Mouse (Mus musculus) hindbrain, embryonic 15.5 days (tissue): ENCODE data around the gene Best2. TPM values are rescaled to one million over a fixed set of nuclear protein-coding genes. Genes with fewer than 3 reads are reported as not detected.

Experiments used
- ATAC-seq: fragments of 200-750 bp; cut with Nextera tagmentation; 2 replicates; pipeline ENCODE4 v1.8.0; 2017; ENCODE audit warnings: low read depth, moderate number of reproducible peaks, moderate TSS enrichment; ENCODE audit not compliant: low FRiP score
- H3K27ac ChIP-seq: fragments of 300-500 bp; sonication (generic); replicated peaks from 2 replicates; pipeline ENCODE4 v1.5.1; 2015; ENCODE audit warnings: mild to moderate bottlenecking, inconsistent platforms
- H3K27me3 ChIP-seq: fragments of 300-500 bp; sonication (generic); 2 replicates; pipeline ENCODE4 v1.6.1; 2015; ENCODE audit warnings: control low read depth, inconsistent platforms
- H3K36me3 ChIP-seq: fragments of 300-500 bp; sonication (generic); 2 replicates; pipeline ENCODE4 v1.6.1; 2015; ENCODE audit warnings: control low read depth, inconsistent platforms
- H3K4me1 ChIP-seq: fragments of 300-500 bp; sonication (generic); replicated peaks from 2 replicates; pipeline ENCODE4 v1.6.1; 2015; ENCODE audit warnings: control low read depth, inconsistent platforms
- H3K4me2 ChIP-seq: fragments of 300-500 bp; sonication (generic); 2 replicates; pipeline ENCODE4 v1.6.1; 2015; ENCODE audit warnings: moderate library complexity, mild to moderate bottlenecking, inconsistent platforms
- H3K4me3 ChIP-seq: fragments of 300-500 bp; sonication (generic); 2 replicates; pipeline ENCODE4 v1.5.1; 2015; ENCODE audit warnings: mild to moderate bottlenecking, inconsistent platforms
- H3K9ac ChIP-seq: fragments of 300-500 bp; sonication (generic); 2 replicates; pipeline ENCODE4 v1.6.1; 2015; ENCODE audit warnings: inconsistent platforms
- H3K9me3 ChIP-seq: fragments of 300-500 bp; sonication (generic); 2 replicates; pipeline ENCODE4 v1.6.1; 2016; ENCODE audit warnings: control low read depth, inconsistent platforms
- WGBS: fragments of 180-500 bp; shearing (Covaris S2); methylation state at CpG from one replicate; pipeline ENCODE4 v1.1.7; 2015; 5-methylcytosine and 5-hydroxymethylcytosine counted together
- polyA plus RNA-seq: library from polyadenylated mRNA; unstranded; fragments of >200 nt; fragmentation: Nextera tagmentation; extraction: Ambion mirVana; gene quantifications from 2 replicates; pipeline ENCODE4 v1.2.1, GENCODE M21; 2015

Gene Best2
- polyA plus RNA-seq, 1 experiment from 2014 or later: not detected

GRCm38 (mm10) chr8:85016724-85017123 lies 2.4 kb upstream of the Best2 start:
- 73% methylated on average over 10 of the region's 10 CpGs for WGBS

GRCm38 (mm10) chr8:85013230-85013840 lies 996 bp downstream of the Best2 start:
- Histone ChIP-seq H3K27me3 (peaks cover 36% of the 10 kb centered on the region), H3K4me2 (peak overlapping the region; percentile 84), H3K36me3 (peaks cover 8% of the 10 kb centered on the region), H3K4me3 (peak overlapping the region; percentile 41), H3K4me1 (peaks cover 7% of the 10 kb centered on the region), H3K9me3 (no peaks in the 10 kb centered on the region), H3K27ac (no peak overlapping the region), H3K9ac (peak overlapping the region; percentile 56)
- ATAC-seq: peak; percentile 73; the same call in 1 of the 2 replicates
- 7% methylated on average over 26 of the region's 26 CpGs for WGBS

More at GRCm38 (mm10) chr8:85016724-85017123, 2.4 kb upstream of the Best2 start:
- H3K4me1 ChIP-seq: peaks cover 7% of the 10 kb centered on the region
- no peak overlapping the region for H3K9ac ChIP-seq
- no peak for ATAC-seq
- H3K36me3 ChIP-seq: peaks cover 20% of the 10 kb centered on the region
- H3K27me3 ChIP-seq: peaks cover 18% of the 10 kb centered on the region
- H3K4me3 ChIP-seq: no peak overlapping the region
- no peak overlapping the region for H3K4me2 ChIP-seq
- H3K27ac ChIP-seq: no peak overlapping the region
- no peaks in the 10 kb centered on the region for H3K9me3 ChIP-seq

GRCm38 (mm10) chr8:85011242-85011641 lies 3.1 kb downstream of the Best2 start:
- no peak for ATAC-seq
- H3K4me3 ChIP-seq: no peak overlapping the region
- no peaks in the 10 kb centered on the region for H3K36me3 ChIP-seq
- peaks cover 42% of the 10 kb centered on the region for H3K27me3 ChIP-seq
- no peaks in the 10 kb centered on the region for H3K9me3 ChIP-seq
- no peak overlapping the region for H3K9ac ChIP-seq
- H3K27ac ChIP-seq: no peak overlapping the region
- 14% methylated on average over 28 of the region's 28 CpGs for WGBS
- H3K4me1 ChIP-seq: peaks cover 7% of the 10 kb centered on the region
- no peak overlapping the region for H3K4me2 ChIP-seq

GRCm38 (mm10) chr8:85007686-85008085 lies 6.6 kb downstream of the Best2 start:
- no peaks in the 10 kb centered on the region for H3K4me1 ChIP-seq
- peaks cover 3% of the 10 kb centered on the region; the same call in 1 of the 2 replicates for H3K36me3 ChIP-seq
- H3K9ac ChIP-seq: no peak overlapping the region
- H3K27ac ChIP-seq: no peak overlapping the region
- no peaks in the 10 kb centered on the region for H3K9me3 ChIP-seq
- H3K4me2 ChIP-seq: no peak overlapping the region
- H3K27me3 ChIP-seq: peaks cover 29% of the 10 kb centered on the region
- 13% methylated on average over 25 of the region's 25 CpGs for WGBS
- ATAC-seq: no peak
- no peak overlapping the region for H3K4me3 ChIP-seq

GRCm38 (mm10) chr8:84997649-84998295 lies 16.6 kb downstream of the Best2 start:
- peaks cover 5% of the 10 kb centered on the region; the same call in 1 of the 2 replicates for H3K27me3 ChIP-seq
- peak overlapping the region; percentile 29 for H3K4me2 ChIP-seq
- no peak overlapping the region for H3K27ac ChIP-seq
- peaks cover 4% of the 10 kb centered on the region; the same call in 1 of the 2 replicates for H3K36me3 ChIP-seq
- H3K4me1 ChIP-seq: peaks cover 11% of the 10 kb centered on the region
- H3K9ac ChIP-seq: no peak overlapping the region
- no peak overlapping the region for H3K4me3 ChIP-seq
- WGBS: 4% methylated on average over 19 of the region's 19 CpGs
- H3K9me3 ChIP-seq: no peaks in the 10 kb centered on the region
- ATAC-seq: peak; percentile 84

GRCm38 (mm10) chr8:84996978-84997377 lies 17.4 kb downstream of the Best2 start:
- H3K27ac ChIP-seq: no peak overlapping the region
- peaks cover 11% of the 10 kb centered on the region for H3K4me1 ChIP-seq
- no peak overlapping the region for H3K4me2 ChIP-seq
- peaks cover 5% of the 10 kb centered on the region; the same call in 1 of the 2 replicates for H3K27me3 ChIP-seq
- WGBS: 83% methylated on average over 5 of the region's 5 CpGs
- H3K9ac ChIP-seq: no peak overlapping the region
- no peaks in the 10 kb centered on the region for H3K9me3 ChIP-seq
- no peak overlapping the region for H3K4me3 ChIP-seq
- 0 out of 2 replicates have a peak, but pooled peaks cover 2% of the 10 kb centered on the region for H3K36me3 ChIP-seq
- no peak for ATAC-seq

GRCm38 (mm10) chr8:84995680-84996079 lies 18.7 kb downstream of the Best2 start:
- Histone ChIP-seq H3K9me3 (no peaks in the 10 kb centered on the region), H3K9ac (no peak overlapping the region), H3K4me3 (no peak overlapping the region), H3K4me2 (peak overlapping the region; percentile 28), H3K27ac (no peak overlapping the region), H3K4me1 (peaks cover 18% of the 10 kb centered on the region), H3K27me3 (peaks cover 5% of the 10 kb centered on the region; the same call in 1 of the 2 replicates), H3K36me3 (no peaks in the 10 kb centered on the region)
- ATAC-seq: no peak
- WGBS: 18% methylated on average over 25 of the region's 25 CpGs

GRCm38 (mm10) chr8:84994375-84994774 lies 20.0 kb downstream of the Best2 start:
- WGBS: 94% methylated on average over 9 of the region's 9 CpGs
- H3K27me3 ChIP-seq: peaks cover 5% of the 10 kb centered on the region; the same call in 1 of the 2 replicates
- H3K4me3 ChIP-seq: no peak overlapping the region
- H3K9me3 ChIP-seq: no peaks in the 10 kb centered on the region
- no peaks in the 10 kb centered on the region for H3K36me3 ChIP-seq
- no peak overlapping the region for H3K4me2 ChIP-seq
- peaks cover 24% of the 10 kb centered on the region for H3K4me1 ChIP-seq
- ATAC-seq: no peak
- H3K27ac ChIP-seq: no peak overlapping the region
- H3K9ac ChIP-seq: no peak overlapping the region

- ATAC-seq: peak; percentile 49
- peaks cover 16% of the 10 kb centered on the region for H3K27me3 ChIP-seq
- H3K9ac ChIP-seq: peak overlapping the region; percentile 74
- peak overlapping the region; percentile 65 for H3K4me3 ChIP-seq
- peak overlapping the region; percentile 85 for H3K27ac ChIP-seq
- H3K4me1 ChIP-seq: peaks cover 29% of the 10 kb centered on the region
- H3K4me2 ChIP-seq: peak overlapping the region; percentile 73
- H3K9me3 ChIP-seq: no peaks in the 10 kb centered on the region
- H3K36me3 ChIP-seq: no peaks in the 10 kb centered on the region
- WGBS: under 1% methylated on average over 15 of the region's 15 CpGs
Observed at GRCm38 (mm10) chr8:84990836-84991235, 23.5 kb downstream of the Best2 start.

- ATAC-seq: peak; percentile 88
- Histone ChIP-seq H3K36me3 (no peaks in the 10 kb centered on the region), H3K4me3 (peak within 1 kb of the TSS; percentile 65), H3K27me3 (peaks cover 16% of the 10 kb centered on the region), H3K9ac (peak within 1 kb of the TSS; percentile 74), H3K9me3 (no peaks in the 10 kb centered on the region), H3K27ac (peak within 1 kb of the TSS; percentile 85), H3K4me2 (peak within 1 kb of the TSS; percentile 73), H3K4me1 (peaks cover 30% of the 10 kb centered on the region)
- WGBS: under 1% methylated on average over 28 of the region's 28 CpGs
Observed at GRCm38 (mm10) chr8:84990349-84990748, 24.0 kb downstream of the Best2 start, which contains the start of gene Hook2. TSS of gene Hook2 (plus strand) at chr8:84990603.

- peak overlapping the region; percentile 65 for H3K4me3 ChIP-seq
- peak overlapping the region; percentile 74 for H3K9ac ChIP-seq
- peaks cover 12% of the 10 kb centered on the region for H3K27me3 ChIP-seq
- WGBS: under 1% methylated on average over 15 of the region's 15 CpGs
- no peaks in the 10 kb centered on the region for H3K9me3 ChIP-seq
- peaks cover 36% of the 10 kb centered on the region for H3K4me1 ChIP-seq
- ATAC-seq: peak; percentile 25
- H3K4me2 ChIP-seq: peak overlapping the region; percentile 73
- no peaks in the 10 kb centered on the region for H3K36me3 ChIP-seq
- H3K27ac ChIP-seq: peak overlapping the region; percentile 85
Observed at GRCm38 (mm10) chr8:84989810-84990209, 24.5 kb downstream of the Best2 start.

GRCm38 (mm10) chr8:84989311-84989731 lies 25.0 kb downstream of the Best2 start:
- ATAC-seq: no peak
- H3K4me2 ChIP-seq: peak overlapping the region; percentile 73
- no peak overlapping the region for H3K27ac ChIP-seq
- 17% methylated on average over 15 of the region's 15 CpGs for WGBS
- H3K36me3 ChIP-seq: no peaks in the 10 kb centered on the region
- H3K27me3 ChIP-seq: peaks cover 11% of the 10 kb centered on the region
- H3K4me1 ChIP-seq: peaks cover 40% of the 10 kb centered on the region
- H3K4me3 ChIP-seq: peak overlapping the region; percentile 65
- H3K9ac ChIP-seq: no peak overlapping the region
- no peaks in the 10 kb centered on the region for H3K9me3 ChIP-seq
